Mouse (Mus musculus): ENCODE measurements around the gene Prrx2.

The Prrx2 gene

GRCm38 (mm10) chr2:30823385-30824153, 11.2 kb upstream of the Prrx2 start:
- DNase-seq (ENCODE audit: low spot score) = no peak

DNA sequence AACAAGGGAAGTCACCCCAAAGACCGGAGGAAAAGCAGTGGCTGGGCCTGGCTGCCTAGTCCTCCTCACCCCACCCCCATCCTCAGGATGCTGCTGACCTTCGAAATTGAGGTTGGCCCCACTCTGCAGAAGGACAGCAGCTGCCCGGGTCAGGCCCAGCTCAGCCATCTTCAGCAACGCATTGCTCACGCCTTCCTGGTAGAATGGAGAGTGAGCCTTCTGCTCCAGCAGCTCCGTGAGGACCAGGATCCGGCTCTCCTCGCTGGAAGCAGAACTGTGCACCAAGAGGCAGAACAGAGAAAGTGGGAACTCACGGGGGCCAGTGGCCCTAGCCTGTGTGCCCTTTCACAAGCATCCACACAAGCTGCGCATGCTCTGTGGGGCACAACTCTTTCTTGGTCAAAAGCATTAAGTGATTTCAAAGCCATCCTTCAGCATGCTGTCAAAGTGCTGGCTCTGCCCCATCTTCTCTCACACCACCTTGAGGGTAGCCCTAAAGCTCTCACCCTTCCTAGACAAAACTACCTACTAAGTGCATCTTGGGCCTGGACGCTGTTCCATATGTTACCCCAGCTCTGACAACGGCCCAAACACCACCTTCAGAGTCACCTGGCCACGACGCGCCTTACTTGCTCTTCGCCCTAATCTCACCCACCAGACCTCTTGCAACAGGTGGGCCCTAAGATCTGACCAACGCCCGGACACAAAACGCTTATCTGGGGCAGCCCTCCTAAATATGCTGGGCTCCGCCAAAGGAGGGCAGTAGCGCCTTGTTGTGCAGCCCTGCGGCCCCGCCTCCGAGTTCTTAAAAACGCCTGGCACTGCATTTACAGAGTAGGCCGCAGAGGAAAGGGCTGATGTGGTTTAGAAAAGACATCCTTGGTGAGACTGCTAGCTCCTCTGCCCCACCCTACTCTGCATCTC, 7.7 kb upstream of the Prrx2 start:
- no peak for DNase-seq (ENCODE audit: low spot score)

DNA sequence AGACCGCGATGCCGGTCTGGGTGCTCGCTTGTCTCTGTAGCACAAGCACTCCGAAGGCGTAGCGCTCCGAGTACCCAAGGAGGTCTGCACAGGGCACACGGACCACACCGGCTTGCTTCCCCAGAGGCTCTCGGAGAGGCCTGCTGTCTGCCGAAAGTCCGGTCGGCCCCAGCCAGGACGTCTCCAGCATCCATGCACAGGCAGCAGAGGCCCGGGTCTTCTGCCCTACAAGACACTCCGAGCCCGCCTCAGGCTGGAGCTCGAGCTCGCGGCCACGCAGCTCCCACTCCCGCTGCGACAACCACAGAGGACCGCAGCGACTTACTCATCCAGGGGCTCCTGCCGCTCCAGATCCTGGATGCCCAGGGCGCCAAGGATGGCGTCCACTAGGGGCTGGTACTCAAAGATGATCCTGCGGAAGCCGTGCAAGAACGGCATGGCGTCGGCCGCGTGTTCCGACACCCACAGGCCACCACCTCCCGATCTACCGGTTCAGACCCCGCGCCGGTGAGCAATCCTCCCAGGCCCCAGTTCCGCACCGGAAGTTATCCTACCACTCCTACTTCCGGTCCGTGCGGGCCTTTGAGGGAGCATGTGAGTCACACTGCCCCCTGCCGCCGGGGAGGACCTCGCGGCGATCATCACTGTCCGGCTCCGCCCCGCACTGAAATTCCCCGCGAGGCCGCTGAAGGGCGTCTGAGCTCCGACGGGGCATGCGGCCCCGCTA, 6.9 kb upstream of the Prrx2 start:
- DNase-seq (ENCODE audit: low spot score) = peak; percentile 83

DNA sequence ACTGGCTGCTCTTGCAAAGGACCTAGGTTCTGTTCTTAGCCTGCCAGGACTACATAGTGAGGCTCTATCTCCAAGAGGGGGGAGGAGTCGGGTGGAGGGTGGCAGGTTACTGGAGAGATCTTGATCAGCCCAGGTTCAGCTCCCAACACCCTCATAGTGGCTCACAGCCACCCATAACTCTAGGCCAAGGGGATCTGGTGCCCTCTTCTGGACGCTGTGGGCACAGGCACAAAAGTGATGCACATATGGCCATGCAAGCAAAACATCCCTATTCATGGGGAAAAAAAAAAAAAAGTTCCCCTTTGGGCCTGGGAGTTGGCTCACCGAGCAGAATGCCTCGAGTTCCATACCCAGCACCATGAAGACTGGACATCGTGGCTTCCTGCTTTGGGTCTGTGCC, 5.5 kb upstream of the Prrx2 start:
- no peak for DNase-seq (ENCODE audit: low spot score)

- no peak for DNase-seq (ENCODE audit: low spot score)
These were observed 4.4 kb upstream of the Prrx2 start, which contains the start of gene Asb6 for GRCm38 (mm10) chr2:30830283-30830795. Asb6 (minus strand) TSS chr2:30830333.

GRCm38 (mm10) chr2:30833644-30834043, 1.1 kb upstream of the Prrx2 start:
- no peak for DNase-seq (ENCODE audit: low spot score)

GRCm38 (mm10) chr2:30836238-30836990, 1.6 kb downstream of the Prrx2 start:
- DNase-seq (ENCODE audit: low spot score) = no peak

DNA sequence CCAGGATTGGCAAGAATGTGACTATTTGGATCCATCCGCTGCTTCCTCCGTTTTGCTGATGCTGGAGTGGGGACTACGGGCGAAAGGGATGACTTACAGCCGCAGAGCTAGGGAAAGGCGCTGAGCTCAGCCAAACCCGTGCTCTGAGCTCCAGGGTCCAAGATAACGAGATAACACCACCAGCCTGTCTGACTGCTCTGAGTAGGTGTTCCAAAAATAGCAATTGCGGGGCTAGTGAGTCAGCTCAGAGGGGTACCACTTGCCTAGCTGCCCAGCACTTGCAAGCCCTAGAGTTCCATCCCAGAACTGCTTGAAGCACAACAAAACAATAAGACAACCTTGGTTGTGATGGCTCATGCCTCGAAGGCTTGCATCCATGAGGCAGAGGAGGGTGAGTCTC, 7.8 kb downstream of the Prrx2 start:
- DNase-seq (ENCODE audit: low spot score) = no peak

GRCm38 (mm10) chr2:30845152-30846070, 10.6 kb downstream of the Prrx2 start:
- no peak for DNase-seq (ENCODE audit: low spot score)

DNA sequence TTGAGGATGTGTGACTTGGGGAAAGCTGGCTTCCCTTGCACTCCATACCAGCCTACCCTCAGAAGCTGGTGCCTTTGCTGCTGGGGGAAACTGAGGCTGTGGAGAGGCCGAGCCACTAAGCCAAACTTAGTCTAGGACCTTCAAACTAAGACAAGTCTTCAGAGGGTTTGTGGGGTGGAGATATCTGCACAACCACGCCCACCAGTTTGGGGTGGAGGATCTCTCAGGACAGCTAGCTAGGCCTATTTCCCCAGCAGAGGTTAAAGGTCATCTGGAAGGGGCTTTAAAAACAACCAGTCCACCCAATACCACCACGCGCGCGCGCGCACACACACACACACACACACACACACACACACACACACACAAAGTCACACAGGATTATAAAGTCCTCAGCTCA, 11.5 kb downstream of the Prrx2 start:
- DNase-seq (ENCODE audit: low spot score) = no peak

DNA sequence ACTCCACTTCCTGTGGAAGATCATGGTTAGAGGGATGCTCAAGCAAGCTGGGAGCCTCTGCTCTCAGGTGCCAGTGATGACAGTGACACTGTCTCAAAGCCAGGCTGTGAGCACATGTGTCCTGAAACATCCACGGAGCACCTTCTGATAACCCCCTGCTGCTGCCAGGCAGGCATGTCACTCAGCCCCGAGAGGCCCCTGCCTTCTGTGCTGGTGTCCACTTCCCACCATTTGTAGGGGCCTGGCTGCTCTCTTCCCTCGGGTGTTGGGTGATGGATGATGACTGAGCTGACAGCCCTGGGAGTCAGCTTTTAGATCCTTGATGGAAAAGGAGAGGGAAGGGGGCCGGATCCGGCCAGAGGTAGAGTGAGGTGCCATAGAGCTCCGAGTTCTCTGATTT, 12.0 kb downstream of the Prrx2 start:
- no peak for DNase-seq (ENCODE audit: low spot score)

GRCm38 (mm10) chr2:30848184-30848583, 13.4 kb downstream of the Prrx2 start:
- DNase-seq (ENCODE audit: low spot score) = no peak

- no peak for DNase-seq (ENCODE audit: low spot score)
These were observed 15.8 kb downstream of the Prrx2 start for GRCm38 (mm10) chr2:30850581-30850980.

DNA sequence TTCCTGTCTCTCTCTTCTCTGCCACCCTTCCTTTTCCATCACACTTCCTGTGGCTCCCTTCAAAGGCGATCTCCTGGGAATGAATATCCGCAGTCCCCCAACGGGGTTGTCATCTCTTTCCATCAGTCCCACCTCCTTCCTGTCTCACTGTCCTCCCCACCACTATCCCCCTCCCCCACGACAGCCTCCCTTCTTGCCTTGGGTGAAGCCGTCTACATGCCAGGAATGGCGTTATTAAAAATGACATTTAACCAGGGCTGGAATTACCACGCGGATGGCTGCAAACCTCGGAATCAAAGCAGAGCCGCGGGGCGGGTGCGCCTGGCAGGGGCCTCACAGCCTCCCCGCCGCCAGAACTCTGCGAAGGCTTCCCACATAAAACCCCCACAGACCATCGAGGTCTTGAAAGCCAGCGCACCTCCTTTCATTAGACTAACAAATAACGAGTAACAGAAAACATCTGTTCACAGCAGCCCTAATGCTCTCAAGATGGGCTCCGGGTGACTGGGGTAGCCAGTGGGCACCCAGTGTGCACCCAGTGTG, 18.1 kb downstream of the Prrx2 start:
- DNase-seq (ENCODE audit: low spot score) = no peak

- DNase-seq (ENCODE audit: low spot score) = no peak
These were observed 22.3 kb downstream of the Prrx2 start for GRCm38 (mm10) chr2:30857076-30857475.

GRCm38 (mm10) chr2:30859782-30860181, 25.0 kb downstream of the Prrx2 start:
- DNase-seq (ENCODE audit: low spot score) = no peak

DNA sequence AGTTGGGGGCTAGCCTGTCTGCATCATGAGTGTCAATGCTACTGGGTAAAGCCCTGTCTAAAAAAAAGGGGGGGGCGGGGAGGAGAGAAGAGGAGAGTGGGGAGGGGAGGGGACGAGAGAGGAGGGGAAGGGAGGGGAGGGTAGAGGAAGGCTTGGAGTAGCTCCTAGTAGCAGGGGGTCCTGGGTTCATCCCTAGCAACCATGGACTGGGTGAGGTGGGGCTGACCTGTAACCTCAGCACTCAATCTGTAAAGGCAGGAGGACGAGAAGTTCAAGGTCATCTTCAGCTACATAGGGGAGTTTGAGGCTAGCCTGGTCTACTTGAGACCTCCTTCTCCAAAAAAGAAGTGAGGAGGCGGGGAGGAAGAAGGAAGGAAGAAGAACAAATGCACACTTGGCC, 27.3 kb downstream of the Prrx2 start:
- no peak for DNase-seq (ENCODE audit: low spot score)

GRCm38 (mm10) chr2:30863574-30863973, 28.8 kb downstream of the Prrx2 start:
- no peak for DNase-seq (ENCODE audit: low spot score)

- DNase-seq (ENCODE audit: low spot score) = no peak
These were observed 30.2 kb downstream of the Prrx2 start for GRCm38 (mm10) chr2:30864968-30865381.

DNA sequence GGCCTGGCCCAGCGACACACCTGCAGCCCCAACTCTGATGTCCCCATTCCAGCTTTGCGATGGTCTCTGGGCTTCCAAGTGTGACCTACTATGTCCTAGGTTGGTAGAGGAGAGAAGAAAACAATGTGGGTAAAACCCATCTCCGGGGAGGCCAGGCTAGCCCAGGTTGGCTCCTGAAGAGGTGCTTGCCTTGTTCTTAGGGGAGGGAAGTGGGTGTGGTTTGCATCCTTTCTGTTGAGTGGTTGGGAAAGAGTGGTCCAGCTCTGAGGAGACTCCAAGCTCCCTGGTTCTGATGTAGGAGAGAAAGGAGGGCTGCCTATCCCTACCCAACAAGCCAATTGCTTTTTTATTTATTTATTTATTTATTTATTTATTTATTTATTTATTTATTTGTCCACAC, 30.7 kb downstream of the Prrx2 start:
- DNase-seq (ENCODE audit: low spot score) = no peak

Data from layer of hippocampus, adult 9-10 months (tissue).